Mouse (Mus musculus): ENCODE data around the gene Tbc1d10a. TPM values are rescaled to one million over a fixed set of nuclear protein-coding genes. Genes with fewer than 3 reads are reported as not detected.
A peak's percentile ranks its signal among the peaks of the same experiment; 100 is the strongest.

The Tbc1d10a gene
- polyA plus RNA-seq, 1 experiment from 2014 or later = 30.5 TPM

DNA sequence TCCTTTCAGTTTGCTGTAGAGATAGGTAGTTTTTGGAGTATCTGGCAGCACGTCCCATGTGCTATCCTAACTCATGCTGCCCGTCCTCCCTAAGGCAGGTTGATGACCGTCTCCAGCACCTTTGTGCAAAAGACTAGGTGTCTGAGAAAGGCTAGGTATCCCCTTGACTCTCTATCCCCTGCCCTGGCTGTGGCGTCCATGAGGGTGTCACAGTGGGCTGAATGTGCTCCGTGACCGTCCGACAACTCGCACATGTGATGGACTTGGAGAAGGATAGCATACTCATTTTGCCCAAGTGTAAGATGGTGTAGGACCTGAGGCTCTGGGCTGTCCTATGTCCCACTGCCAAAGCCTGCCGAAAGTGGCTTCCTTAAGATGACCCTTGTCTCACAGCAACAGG lies 21.1 kb downstream of the Tbc1d10a start:
- H3K36me3 ChIP-seq (ENCODE audit: control insufficient read depth, insufficient read depth, low read length) = peaks cover 11% of the 10 kb centered on the region; the same call in 1 of the 2 replicates

DNA sequence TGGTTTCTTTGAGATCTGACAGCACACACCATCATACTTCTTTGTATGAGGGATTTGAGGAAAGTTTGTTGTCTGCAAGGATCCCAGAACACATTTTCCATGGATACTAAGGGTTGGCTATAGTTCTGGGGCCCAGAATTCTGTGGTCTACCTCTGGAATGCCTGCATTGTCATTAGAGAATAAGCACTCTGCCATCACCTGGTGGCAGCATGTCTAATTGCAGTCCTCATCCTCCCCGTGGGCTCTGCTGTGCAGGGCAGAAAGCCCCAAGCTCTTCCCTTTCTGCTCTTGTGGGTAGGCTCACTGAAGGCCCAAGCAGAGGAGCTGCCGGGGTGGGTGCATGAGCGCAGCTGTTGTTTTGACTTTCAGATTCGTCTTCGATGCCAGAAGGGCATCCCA lies 23.0 kb downstream of the Tbc1d10a start:
- Histone ChIP-seq H3K4me1 (replicated peaks; ENCODE audit: control insufficient read depth, insufficient read depth, low read length) (0 out of 2 replicates have a peak, but pooled peaks cover 2% of the 10 kb centered on the region), H3K27ac (ENCODE audit: low read length) (no peak overlapping the region), H3K36me3 (ENCODE audit: control insufficient read depth, insufficient read depth, low read length) (peaks cover 13% of the 10 kb centered on the region; the same call in 1 of the 2 replicates), H3K4me2 (ENCODE audit: low read depth, low read length) (no peak overlapping the region), H3K27me3 (ENCODE audit: control insufficient read depth, insufficient read depth, low read depth, low read length) (no peaks in the 10 kb centered on the region), H3K9me3 (ENCODE audit: control insufficient read depth, low read length) (no peaks in the 10 kb centered on the region), H3K4me3 (ENCODE audit: low read length) (no peak overlapping the region), H3K9ac (ENCODE audit: low read length) (no peak overlapping the region)
- no peak for ATAC-seq (ENCODE audit: low read depth)
- WGBS = 76% methylated on average over 5 of the region's 5 CpGs

More for the DNA sequence above, 21.1 kb downstream of the Tbc1d10a start:
- WGBS = 87% methylated on average over 9 of the region's 9 CpGs
- no peak overlapping the region for H3K27ac ChIP-seq (ENCODE audit: low read length)
- H3K4me1 ChIP-seq (replicated peaks; ENCODE audit: control insufficient read depth, insufficient read depth, low read length) = peaks cover 11% of the 10 kb centered on the region; the same call in 1 of the 2 replicates
- H3K4me3 ChIP-seq (ENCODE audit: low read length) = no peak overlapping the region
- no peak overlapping the region for H3K9ac ChIP-seq (ENCODE audit: low read length)
- H3K4me2 ChIP-seq (ENCODE audit: low read depth, low read length) = no peak overlapping the region
- no peaks in the 10 kb centered on the region for H3K27me3 ChIP-seq (ENCODE audit: control insufficient read depth, insufficient read depth, low read depth, low read length)
- no peaks in the 10 kb centered on the region for H3K9me3 ChIP-seq (ENCODE audit: control insufficient read depth, low read length)
- ATAC-seq (ENCODE audit: low read depth) = no peak

DNA sequence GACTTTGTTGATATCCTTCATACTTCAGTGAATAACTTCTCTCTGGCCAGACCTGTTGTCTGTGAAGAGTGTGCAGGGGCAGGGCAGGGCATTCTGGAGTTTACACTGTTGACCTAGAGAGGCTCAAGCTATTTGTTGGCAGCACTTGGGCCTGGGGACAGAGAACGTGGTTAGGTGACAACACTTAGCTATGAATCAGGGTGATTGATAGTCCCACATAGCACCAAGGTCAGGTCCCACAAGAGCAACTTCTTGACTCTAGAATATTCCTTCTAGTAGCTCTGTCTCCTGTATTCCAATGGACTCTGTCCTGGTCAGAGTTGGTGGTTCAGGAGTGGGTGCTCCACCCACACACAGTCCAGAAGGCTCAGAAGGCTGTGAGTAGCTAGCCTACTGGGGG lies 24.2 kb downstream of the Tbc1d10a start:
- Histone ChIP-seq H3K4me3 (ENCODE audit: low read length) (no peak overlapping the region), H3K9ac (ENCODE audit: low read length) (no peak overlapping the region), H3K9me3 (ENCODE audit: control insufficient read depth, low read length) (no peaks in the 10 kb centered on the region), H3K27ac (ENCODE audit: low read length) (no peak overlapping the region), H3K4me2 (ENCODE audit: low read depth, low read length) (no peak overlapping the region), H3K36me3 (ENCODE audit: control insufficient read depth, insufficient read depth, low read length) (peaks cover 13% of the 10 kb centered on the region; the same call in 1 of the 2 replicates), H3K27me3 (ENCODE audit: control insufficient read depth, insufficient read depth, low read depth, low read length) (no peaks in the 10 kb centered on the region), H3K4me1 (replicated peaks; ENCODE audit: control insufficient read depth, insufficient read depth, low read length) (no peaks in the 10 kb centered on the region)
- ATAC-seq (ENCODE audit: low read depth) = no peak
- WGBS = 30% methylated on average over 1 of the region's 1 CpGs

DNA sequence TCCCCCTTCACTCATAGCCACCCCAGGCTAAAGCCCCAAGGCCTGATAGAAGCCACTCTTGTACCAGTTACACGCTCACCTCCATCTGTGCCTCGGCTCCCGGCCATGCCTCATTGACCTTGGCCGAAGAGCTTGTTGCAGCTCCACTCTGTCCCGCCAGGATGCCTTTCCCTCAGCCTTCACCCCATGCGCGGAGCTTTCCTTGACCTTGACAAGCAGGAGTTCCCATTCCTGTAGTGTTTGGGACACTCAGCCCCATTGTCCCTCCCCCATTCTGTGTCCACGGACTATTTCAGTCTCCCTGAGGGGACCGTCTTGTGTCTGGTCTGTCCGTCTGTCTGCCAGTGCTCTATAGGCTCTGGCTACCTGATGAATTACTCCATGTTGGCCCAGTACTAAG lies 26.5 kb downstream of the Tbc1d10a start:
- no peak overlapping the region for H3K4me3 ChIP-seq (ENCODE audit: low read length)
- H3K9me3 ChIP-seq (ENCODE audit: control insufficient read depth, low read length) = no peaks in the 10 kb centered on the region
- no peak overlapping the region for H3K9ac ChIP-seq (ENCODE audit: low read length)
- peaks cover 8% of the 10 kb centered on the region; the same call in 1 of the 2 replicates for H3K36me3 ChIP-seq (ENCODE audit: control insufficient read depth, insufficient read depth, low read length)
- no peaks in the 10 kb centered on the region; the same call in none of the 2 replicates for H3K4me1 ChIP-seq (replicated peaks; ENCODE audit: control insufficient read depth, insufficient read depth, low read length)
- no peaks in the 10 kb centered on the region for H3K27me3 ChIP-seq (ENCODE audit: control insufficient read depth, insufficient read depth, low read depth, low read length)
- WGBS = 90% methylated on average over 10 of the region's 10 CpGs
- no peak overlapping the region for H3K27ac ChIP-seq (ENCODE audit: low read length)
- H3K4me2 ChIP-seq (ENCODE audit: low read depth, low read length) = no peak overlapping the region
- no peak for ATAC-seq (ENCODE audit: low read depth)

DNA sequence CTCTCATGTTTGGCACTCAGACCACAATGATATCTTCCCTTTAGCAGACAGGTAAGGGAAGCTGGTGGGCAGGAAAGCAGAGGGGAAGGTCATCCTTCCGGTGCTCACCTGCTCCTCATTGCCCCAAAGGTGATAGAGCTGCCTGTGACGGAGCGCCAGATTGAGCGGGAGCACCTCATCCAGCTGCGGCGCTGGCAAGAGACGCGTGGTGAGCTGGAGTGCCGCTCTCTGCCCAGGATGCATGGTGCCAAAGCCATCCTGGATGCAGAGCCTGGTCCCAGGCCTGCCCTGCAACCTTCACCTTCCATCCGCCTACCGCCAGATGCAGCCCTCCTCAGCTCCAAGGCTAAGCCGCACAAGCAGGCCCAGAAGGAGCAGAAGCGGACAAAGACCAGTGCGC lies 28.0 kb downstream of the Tbc1d10a start:
- Histone ChIP-seq H3K36me3 (ENCODE audit: control insufficient read depth, insufficient read depth, low read length) (peaks cover 5% of the 10 kb centered on the region; the same call in 1 of the 2 replicates), H3K4me3 (ENCODE audit: low read length) (no peak overlapping the region), H3K9me3 (ENCODE audit: control insufficient read depth, low read length) (no peaks in the 10 kb centered on the region), H3K9ac (ENCODE audit: low read length) (no peak overlapping the region), H3K27me3 (ENCODE audit: control insufficient read depth, insufficient read depth, low read depth, low read length) (no peaks in the 10 kb centered on the region), H3K4me1 (replicated peaks; ENCODE audit: control insufficient read depth, insufficient read depth, low read length) (peaks cover 8% of the 10 kb centered on the region), H3K4me2 (ENCODE audit: low read depth, low read length) (no peak overlapping the region), H3K27ac (ENCODE audit: low read length) (no peak overlapping the region)
- no peak for ATAC-seq (ENCODE audit: low read depth)
- 92% methylated on average over 14 of the region's 14 CpGs for WGBS

DNA sequence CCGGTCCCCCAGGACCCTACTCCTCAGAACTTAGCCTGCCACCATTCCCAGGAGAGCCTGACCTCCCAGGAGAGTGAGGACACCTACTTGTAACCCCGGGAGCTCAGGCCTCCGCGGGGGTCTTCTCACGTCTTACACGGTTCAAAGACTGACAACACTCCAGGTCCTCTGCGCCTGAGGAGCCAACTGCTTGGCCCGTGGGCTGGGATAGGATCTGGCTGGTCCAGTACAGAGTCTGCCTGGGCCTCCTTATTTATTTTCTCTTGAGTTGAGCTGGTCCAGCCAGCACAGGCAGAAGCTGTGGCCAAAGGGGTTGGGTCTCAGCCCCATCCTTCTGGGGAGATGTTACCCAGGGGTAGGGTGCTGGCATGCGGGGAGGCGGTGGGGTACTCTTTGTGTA lies 28.5 kb downstream of the Tbc1d10a start:
- Histone ChIP-seq H3K9me3 (ENCODE audit: control insufficient read depth, low read length) (no peaks in the 10 kb centered on the region), H3K27me3 (ENCODE audit: control insufficient read depth, insufficient read depth, low read depth, low read length) (no peaks in the 10 kb centered on the region), H3K27ac (ENCODE audit: low read length) (no peak overlapping the region), H3K4me1 (replicated peaks; ENCODE audit: control insufficient read depth, insufficient read depth, low read length) (peaks cover 8% of the 10 kb centered on the region), H3K36me3 (ENCODE audit: control insufficient read depth, insufficient read depth, low read length) (peaks cover 5% of the 10 kb centered on the region; the same call in 1 of the 2 replicates), H3K4me3 (ENCODE audit: low read length) (no peak overlapping the region), H3K9ac (ENCODE audit: low read length) (no peak overlapping the region), H3K4me2 (ENCODE audit: low read depth, low read length) (no peak overlapping the region)
- ATAC-seq (ENCODE audit: low read depth) = no peak
- WGBS = 76% methylated on average over 10 of the region's 10 CpGs

DNA sequence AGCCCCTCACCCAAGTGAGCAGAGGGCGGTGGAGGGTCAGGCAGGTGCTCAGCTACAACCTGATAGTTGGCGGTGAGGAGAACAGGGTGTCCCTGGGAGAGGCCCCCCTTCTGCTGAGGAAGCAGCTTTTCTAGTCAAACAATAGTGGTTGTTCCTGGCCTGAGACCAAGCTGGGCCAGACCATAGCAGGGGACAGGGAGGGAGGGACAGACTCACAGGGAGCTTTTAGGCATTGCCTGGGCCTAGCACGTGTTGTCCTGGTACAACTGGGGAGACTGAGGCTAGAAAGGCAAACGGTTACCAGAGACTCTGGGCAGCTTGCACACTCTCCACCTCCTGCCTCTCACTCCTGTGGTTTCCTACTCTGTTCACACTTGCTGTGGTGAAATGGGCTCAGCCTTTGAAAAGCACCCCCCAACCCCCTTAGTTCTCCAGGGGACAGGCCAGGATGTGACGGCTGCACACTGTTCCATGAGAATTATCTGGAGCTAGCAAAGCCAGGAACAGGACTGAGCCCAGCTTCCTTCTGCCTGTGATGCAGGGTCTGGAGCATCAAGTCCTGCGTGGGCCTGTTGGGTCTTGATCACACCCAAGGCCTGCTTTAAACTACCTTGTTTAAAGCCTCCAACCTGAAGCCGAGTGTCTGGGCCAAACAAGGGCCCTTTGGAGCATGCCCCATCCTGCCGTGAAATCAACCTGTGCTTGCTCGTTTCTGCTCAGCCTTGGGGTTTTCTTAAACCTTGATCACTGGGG lies 29.8 kb downstream of the Tbc1d10a start:
- peaks cover 8% of the 10 kb centered on the region for H3K4me1 ChIP-seq (replicated peaks; ENCODE audit: control insufficient read depth, insufficient read depth, low read length)
- WGBS = 73% methylated on average over 9 of the region's 9 CpGs
- no peaks in the 10 kb centered on the region for H3K9me3 ChIP-seq (ENCODE audit: control insufficient read depth, low read length)
- H3K36me3 ChIP-seq (ENCODE audit: control insufficient read depth, insufficient read depth, low read length) = peaks cover 4% of the 10 kb centered on the region; the same call in 1 of the 2 replicates
- H3K27me3 ChIP-seq (ENCODE audit: control insufficient read depth, insufficient read depth, low read depth, low read length) = no peaks in the 10 kb centered on the region
- peak overlapping the region; percentile 68 for H3K27ac ChIP-seq (ENCODE audit: low read length)
- H3K4me3 ChIP-seq (ENCODE audit: low read length) = no peak overlapping the region
- peak; percentile 30; the same call in 1 of the 2 replicates for ATAC-seq (ENCODE audit: low read depth)
- no peak overlapping the region for H3K9ac ChIP-seq (ENCODE audit: low read length)
- H3K4me2 ChIP-seq (ENCODE audit: low read depth, low read length) = no peak overlapping the region

DNA sequence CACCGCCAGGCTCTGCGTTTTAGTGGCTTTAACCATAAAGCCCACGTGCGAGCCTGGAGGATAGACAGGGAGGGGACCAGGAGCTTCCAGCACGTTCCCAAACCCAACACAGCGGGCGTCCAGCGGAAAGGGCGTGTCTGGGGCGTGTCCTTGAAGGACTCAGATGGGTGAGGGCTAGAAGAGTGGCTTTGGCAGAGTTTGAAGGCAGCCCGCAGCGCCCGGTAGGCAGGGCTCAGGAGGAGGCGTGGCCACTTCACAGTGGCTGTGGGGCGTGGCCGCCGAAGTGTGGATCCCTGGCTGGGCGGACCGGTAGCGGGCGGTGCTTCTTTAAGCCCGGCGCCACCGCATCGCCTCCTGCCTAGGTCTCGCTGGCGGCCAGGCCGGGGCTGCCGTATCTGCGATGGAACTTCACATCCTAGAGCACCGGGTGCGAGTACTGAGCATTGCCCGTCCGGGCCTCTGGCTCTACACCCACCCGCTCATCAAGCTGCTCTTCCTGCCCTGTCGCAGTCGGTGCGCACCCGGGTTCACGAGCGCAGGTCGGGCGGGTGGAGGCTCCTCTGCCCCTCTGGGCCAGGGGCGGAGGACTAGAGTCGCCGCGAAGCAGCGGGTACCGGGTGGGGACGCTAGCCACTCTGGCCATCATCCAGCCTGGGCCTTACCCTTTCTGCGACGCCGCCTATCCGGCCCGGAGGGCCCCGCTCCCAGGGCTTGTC lies 31.5 kb downstream of the Tbc1d10a start, which contains the start of gene Castor1:
Gene Castor1, plus strand, starts transcription at position 312 of the 716 bp plus-strand sequence.
- H3K4me3 ChIP-seq (ENCODE audit: low read length) = peak within 1 kb of the TSS; percentile 60
- H3K27me3 ChIP-seq (ENCODE audit: control insufficient read depth, insufficient read depth, low read depth, low read length) = no peaks in the 10 kb centered on the region
- WGBS = 2% methylated on average over 56 of the region's 56 CpGs
- H3K4me2 ChIP-seq (ENCODE audit: low read depth, low read length) = peak within 1 kb of the TSS; percentile 98
- no peaks in the 10 kb centered on the region for H3K9me3 ChIP-seq (ENCODE audit: control insufficient read depth, low read length)
- peak within 1 kb of the TSS; percentile 68 for H3K9ac ChIP-seq (ENCODE audit: low read length)
- H3K27ac ChIP-seq (ENCODE audit: low read length) = no peak within 1 kb of the TSS
- peak; percentile 92 for ATAC-seq (ENCODE audit: low read depth)
- peaks cover 8% of the 10 kb centered on the region for H3K4me1 ChIP-seq (replicated peaks; ENCODE audit: control insufficient read depth, insufficient read depth, low read length)
- peaks cover under 1% of the 10 kb centered on the region; the same call in 1 of the 2 replicates for H3K36me3 ChIP-seq (ENCODE audit: control insufficient read depth, insufficient read depth, low read length)

DNA sequence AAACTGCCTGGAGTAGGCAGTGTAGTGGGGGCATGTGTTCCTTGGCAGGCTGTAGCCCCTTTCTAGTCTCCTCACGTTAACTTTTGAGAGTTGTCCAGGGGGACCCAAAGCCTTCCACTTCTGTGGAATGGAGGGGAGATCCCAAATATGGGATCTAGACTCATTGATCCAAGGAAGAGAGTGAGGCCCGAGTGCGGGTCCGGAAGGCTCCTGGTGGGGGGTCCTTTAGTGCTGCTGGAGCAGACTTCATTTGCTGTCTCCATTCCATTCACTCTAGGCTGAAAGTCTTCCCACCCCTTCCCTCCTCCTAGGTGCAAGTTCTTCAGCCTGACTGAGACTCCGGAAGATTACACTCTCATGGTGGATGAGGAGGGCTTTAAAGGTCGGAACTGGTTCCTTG lies 32.0 kb downstream of the Tbc1d10a start:
- no peaks in the 10 kb centered on the region for H3K9me3 ChIP-seq (ENCODE audit: control insufficient read depth, low read length)
- H3K4me2 ChIP-seq (ENCODE audit: low read depth, low read length) = peak overlapping the region; percentile 98
- peak overlapping the region; percentile 60 for H3K4me3 ChIP-seq (ENCODE audit: low read length)
- no peaks in the 10 kb centered on the region for H3K36me3 ChIP-seq (ENCODE audit: control insufficient read depth, insufficient read depth, low read length)
- H3K4me1 ChIP-seq (replicated peaks; ENCODE audit: control insufficient read depth, insufficient read depth, low read length) = peaks cover 8% of the 10 kb centered on the region
- H3K9ac ChIP-seq (ENCODE audit: low read length) = peak overlapping the region; percentile 68
- H3K27ac ChIP-seq (ENCODE audit: low read length) = no peak overlapping the region
- 8% methylated on average over 6 of the region's 6 CpGs for WGBS
- ATAC-seq (ENCODE audit: low read depth) = no peak
- H3K27me3 ChIP-seq (ENCODE audit: control insufficient read depth, insufficient read depth, low read depth, low read length) = no peaks in the 10 kb centered on the region

Measured in lung, embryonic 16.5 days (tissue).